Mouse (Mus musculus) layer of hippocampus, adult 8-10 months (tissue): ENCODE measurements at regions not wholly inside any gene's neighbourhood (a gene's known extent, or its start where the extent isn't known, plus 50 kb on each side); places are given as distances from the start of the nearest gene placed in this dataset.

Source experiments
- DNase-seq, 2 experiments: peaks; one replicate each; pipeline ENCODE4 v3.0.0; 2022; ENCODE audit warnings: low spot score in 2 of 2

- no peak for DNase-seq
Measured at GRCm38 (mm10) chr13:43913476-43913875, 128.9 kb downstream of the Cd83 start.

GRCm38 (mm10) chr13:43919781-43920420 is 135.3 kb downstream of the Cd83 start:
- DNase-seq = no peak

GRCm38 (mm10) chr13:43930081-43930981 is 145.8 kb downstream of the Cd83 start:
- DNase-seq = no peak

- no peak for DNase-seq
Measured at GRCm38 (mm10) chr13:43932946-43933345, 148.4 kb downstream of the Cd83 start.

GRCm38 (mm10) chr13:43935284-43935683 is 150.7 kb downstream of the Cd83 start:
- no peak for DNase-seq

- no peak for DNase-seq
Measured at GRCm38 (mm10) chr13:43936504-43936903, 151.9 kb downstream of the Cd83 start.

- DNase-seq = no peak
Measured at GRCm38 (mm10) chr13:43938611-43939010, 154.0 kb downstream of the Cd83 start.

- no peak for DNase-seq
Measured at GRCm38 (mm10) chr13:43939375-43939774, 154.8 kb downstream of the Cd83 start.

GRCm38 (mm10) chr13:43941731-43942130 is 157.2 kb downstream of the Cd83 start:
- DNase-seq = no peak

- DNase-seq = no peak
Measured at GRCm38 (mm10) chr13:43948606-43949005, 164.0 kb downstream of the Cd83 start.

- DNase-seq = no peak
Measured at GRCm38 (mm10) chr13:43949740-43950643, 165.4 kb downstream of the Cd83 start.

- DNase-seq = no peak
Measured at GRCm38 (mm10) chr13:43952491-43952890, 167.9 kb downstream of the Cd83 start.

GRCm38 (mm10) chr13:43952972-43953592 is 168.5 kb downstream of the Cd83 start:
- no peak for DNase-seq

GRCm38 (mm10) chr13:43954714-43955393 is 170.3 kb downstream of the Cd83 start:
- no peak for DNase-seq

GRCm38 (mm10) chr13:43957046-43957445 is 172.5 kb downstream of the Cd83 start:
- no peak for DNase-seq

- no peak for DNase-seq
Measured at GRCm38 (mm10) chr13:43959121-43959572, 174.6 kb downstream of the Cd83 start.

- no peak for DNase-seq
Measured at GRCm38 (mm10) chr13:43961047-43961690, 176.6 kb downstream of the Cd83 start.

- no peak for DNase-seq
Measured at GRCm38 (mm10) chr13:43961987-43962386, 177.4 kb downstream of the Cd83 start.

GRCm38 (mm10) chr13:43963321-43963720 is 178.7 kb downstream of the Cd83 start:
- no peak for DNase-seq
